18 mouse cellular contexts compared by ENCODE assay signal in genomic region chr6:54900256-54900655, GRCm38 (mm10).
"Had no signal": no experiment of that assay in that cellular context is flagged by ENCODE, and none has a peak within 500 bp of the region (broad histone marks: within the 10 kb centered on the region; RNA-seq: fewer than 3 reads in every experiment).

No protein-coding gene starts in this region.

- H3K9ac ChIP-seq: lung, embryonic 14.5 days; midbrain, embryonic 12.5 days; neural tube, embryonic 13.5 days; neural tube, embryonic 15.5 days; stomach, embryonic 15.5 days had no signal

- H3K27me3 ChIP-seq: midbrain, embryonic 12.5 days; neural tube, embryonic 13.5 days; neural tube, embryonic 15.5 days; stomach, embryonic 15.5 days had no signal

- H3K36me3 ChIP-seq: midbrain, embryonic 10.5 days; midbrain, embryonic 12.5 days; neural tube, embryonic 13.5 days; neural tube, embryonic 15.5 days; stomach, embryonic 15.5 days had no signal

- DNase-seq: lung, adult 18-20 months; lung, embryonic 14.5 days; lung, postnatal 10 days; lung, postnatal 4 days; midbrain, embryonic 14.5 days; retina, postnatal 1 day; right cerebral cortex, adult 18-20 months; thymus, adult 18-20 months; thymus, postnatal 14 days; thymus, postnatal 36 days had no signal

- H3K4me1 ChIP-seq: midbrain, embryonic 10.5 days; midbrain, embryonic 12.5 days; neural tube, embryonic 13.5 days; neural tube, embryonic 15.5 days; stomach, embryonic 15.5 days had no signal

- ATAC-seq: midbrain, embryonic 16.5 days had no signal

- H3K27ac ChIP-seq: midbrain, embryonic 10.5 days; midbrain, embryonic 12.5 days; neural tube, embryonic 13.5 days; neural tube, embryonic 15.5 days; stomach, embryonic 15.5 days; stomach, postnatal 0 days had no signal

- H3K4me2 ChIP-seq: lung, embryonic 14.5 days; midbrain, embryonic 12.5 days; neural tube, embryonic 13.5 days; neural tube, embryonic 15.5 days; stomach, embryonic 15.5 days had no signal

- H3K4me3 ChIP-seq: midbrain, embryonic 10.5 days; midbrain, embryonic 12.5 days; myocyte; neural tube, embryonic 13.5 days; neural tube, embryonic 15.5 days; stomach, embryonic 15.5 days had no signal

- H3K9me3 ChIP-seq: midbrain, embryonic 10.5 days; midbrain, embryonic 12.5 days; neural tube, embryonic 13.5 days; neural tube, embryonic 15.5 days; stomach, embryonic 15.5 days had no signal
